Mouse (Mus musculus): Measurements from ENCODE around the gene Brca2.
A peak's percentile ranks its signal among the peaks of the same experiment; 100 is the strongest.

Gene Brca2

DNA sequence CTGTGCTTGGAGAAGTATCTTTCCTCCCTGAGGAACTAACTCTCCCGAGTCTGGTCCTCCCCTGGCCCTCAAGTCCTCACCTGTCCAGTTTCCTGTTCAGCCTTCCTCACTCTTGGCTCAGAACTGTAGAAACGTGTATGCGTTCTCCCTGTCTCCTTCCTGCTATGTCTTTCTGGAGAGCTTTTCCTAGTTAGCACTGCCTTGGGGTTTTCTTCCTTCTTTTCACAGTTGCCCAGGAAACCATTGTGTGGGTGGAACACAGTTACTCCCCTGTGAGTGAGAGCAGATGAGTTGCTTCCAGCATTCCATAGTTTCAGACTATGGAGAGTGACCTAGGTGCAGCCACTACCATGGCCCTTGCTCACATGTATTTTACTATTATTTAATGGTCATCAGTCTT, 43.8 kb downstream of the Brca2 start:
- no peak for DNase-seq

- DNase-seq = no peak
Observed at GRCm38 (mm10) chr5:150566971-150567370, 44.5 kb downstream of the Brca2 start.

DNA sequence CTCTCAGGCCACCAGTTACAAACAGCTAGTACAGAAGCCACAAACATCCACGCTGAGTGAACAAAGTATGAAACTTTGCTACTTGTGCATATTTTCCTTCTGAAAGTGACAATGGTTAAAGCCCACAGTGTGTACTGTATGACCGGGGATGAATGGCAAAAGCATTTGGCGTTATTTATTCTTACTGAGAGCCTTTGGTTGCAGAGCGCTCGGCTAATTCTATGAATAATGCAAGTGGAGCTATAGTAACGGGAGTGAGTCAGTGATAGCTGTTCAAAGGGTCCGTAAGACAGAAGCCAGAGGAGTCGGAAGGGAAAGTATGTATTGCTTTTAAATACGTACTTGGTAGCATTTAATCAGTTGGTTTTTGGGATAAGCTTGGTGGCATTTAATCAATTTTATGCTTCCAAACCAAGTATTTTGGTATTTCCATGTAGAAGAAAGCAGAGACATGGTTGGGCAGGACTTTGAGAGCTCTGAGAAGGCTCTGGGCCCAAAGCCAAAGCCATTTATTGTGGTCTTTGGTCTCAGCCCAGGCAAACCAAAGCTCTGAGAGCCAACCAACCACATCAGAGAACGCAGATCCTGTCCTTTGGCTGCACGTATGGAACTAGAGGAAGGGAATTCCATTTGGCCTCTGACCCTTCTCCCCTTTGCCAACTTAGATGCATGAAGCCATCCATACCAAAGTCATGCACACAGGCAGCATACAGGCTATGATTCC, 48.2 kb downstream of the Brca2 start:
- no peak for DNase-seq

DNA sequence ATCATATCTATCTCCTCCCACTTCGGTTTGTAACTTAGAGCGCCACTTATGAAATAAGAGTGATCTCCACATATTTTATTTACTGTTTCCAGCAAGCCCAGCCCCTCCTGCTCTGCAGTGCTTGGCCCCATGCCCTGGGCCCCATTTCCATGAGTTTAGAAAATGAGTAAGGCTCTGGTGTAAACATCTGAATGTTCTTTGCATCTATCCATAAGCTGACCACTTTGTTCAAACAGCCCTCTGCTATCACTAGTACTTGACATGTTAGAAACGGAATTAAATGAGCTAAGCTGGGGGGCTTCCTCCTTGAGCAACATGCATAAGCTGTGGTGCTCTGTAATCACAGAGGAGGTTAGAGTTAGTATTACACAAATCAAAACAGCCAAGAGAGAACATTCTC, 52.0 kb downstream of the Brca2 start:
- no peak for DNase-seq

DNA sequence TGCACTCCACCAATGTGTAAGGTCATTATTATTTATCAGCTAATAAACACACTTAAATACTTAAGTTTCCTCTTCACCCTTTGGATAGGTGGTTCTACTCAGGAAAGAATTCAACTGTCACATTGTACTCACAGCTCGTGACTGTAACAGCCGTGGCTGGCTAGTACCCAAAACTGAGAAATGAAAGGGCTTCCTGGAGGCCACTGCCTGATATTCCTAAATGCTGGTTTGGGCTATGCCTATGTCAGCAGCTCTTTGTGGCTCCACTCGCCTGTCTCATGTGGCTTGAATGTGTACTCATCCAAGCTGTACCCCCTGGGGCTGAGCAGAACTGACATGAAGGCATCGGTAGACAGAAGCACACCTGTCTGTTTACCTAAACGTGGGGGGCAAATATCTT, 52.5 kb downstream of the Brca2 start:
- DNase-seq = no peak

GRCm38 (mm10) chr5:150576832-150577231, 54.4 kb downstream of the Brca2 start:
- DNase-seq = no peak

- DNase-seq = no peak
Observed at GRCm38 (mm10) chr5:150578613-150579171, 56.3 kb downstream of the Brca2 start.

- DNase-seq = no peak
Observed at GRCm38 (mm10) chr5:150581180-150581579, 58.8 kb downstream of the Brca2 start.

- DNase-seq = no peak
Observed at GRCm38 (mm10) chr5:150583181-150583580, 60.8 kb downstream of the Brca2 start.

- peak; percentile 35 for DNase-seq
Observed at GRCm38 (mm10) chr5:150583622-150584336, 61.3 kb downstream of the Brca2 start.

DNA sequence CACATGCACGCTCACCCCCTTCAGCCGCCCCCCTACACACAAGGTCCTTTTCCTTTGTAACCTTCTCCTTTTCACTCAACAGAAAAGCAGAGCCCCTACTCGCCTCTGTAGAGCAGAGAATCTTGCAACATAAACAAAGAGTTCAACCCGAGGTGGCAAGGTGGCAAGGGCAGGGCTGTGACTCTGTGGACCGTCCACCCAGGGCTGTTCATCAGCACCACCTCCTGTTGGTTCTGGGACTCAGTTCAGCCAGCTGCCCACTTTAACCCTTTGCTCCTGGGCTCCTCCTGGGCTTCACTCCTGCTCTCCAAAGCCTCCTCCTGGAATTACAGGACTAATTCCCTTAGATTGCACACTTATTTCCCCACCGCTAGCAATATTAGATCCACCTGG, 61.9 kb downstream of the Brca2 start:
- DNase-seq = no peak

GRCm38 (mm10) chr5:150589945-150590344, 67.5 kb downstream of the Brca2 start:
- DNase-seq = no peak

DNA sequence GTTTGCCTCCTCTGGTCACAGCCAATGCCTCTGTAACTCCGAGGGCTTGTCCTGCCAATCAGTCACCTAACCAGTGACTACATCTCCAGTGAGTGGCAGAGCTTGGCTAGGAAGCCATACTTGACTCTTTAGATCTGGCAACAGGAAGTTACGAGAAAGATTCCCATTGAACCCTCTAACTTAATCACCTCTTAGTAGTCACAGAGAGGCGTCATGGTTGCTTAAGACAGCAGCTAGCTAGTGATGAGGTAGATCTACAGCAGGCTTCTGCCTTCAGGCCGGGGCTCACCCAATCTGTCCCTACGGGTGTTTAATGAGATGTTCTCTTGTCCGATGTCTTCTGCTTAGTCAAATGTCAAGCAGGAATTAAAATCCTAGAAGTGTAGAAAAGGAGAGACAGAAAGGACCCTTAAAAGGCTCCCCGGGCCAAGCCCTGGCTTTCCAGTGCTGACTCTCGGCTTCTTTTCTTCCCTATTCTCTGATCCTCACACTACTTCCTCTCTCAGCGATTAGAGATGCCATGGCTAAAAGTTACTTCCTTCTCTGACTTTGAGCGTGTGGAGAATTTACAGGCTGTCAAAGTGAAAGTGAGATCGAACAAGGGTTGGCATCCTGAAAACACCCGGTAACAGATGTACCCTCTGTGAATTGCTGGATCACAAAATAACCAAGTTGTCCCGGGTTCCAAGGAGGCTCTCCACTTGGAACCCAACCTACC, 69.9 kb downstream of the Brca2 start:
- peak; percentile 32 for DNase-seq

GRCm38 (mm10) chr5:150592904-150593755, 70.7 kb downstream of the Brca2 start:
- DNase-seq = peak; percentile 55

GRCm38 (mm10) chr5:150593756-150594648, 71.6 kb downstream of the Brca2 start:
- DNase-seq = peak; percentile 73

- no peak for DNase-seq
Observed at GRCm38 (mm10) chr5:150594649-150595339, 72.4 kb downstream of the Brca2 start.

- DNase-seq = no peak
Observed at GRCm38 (mm10) chr5:150595366-150596016, 73.1 kb downstream of the Brca2 start.

DNA sequence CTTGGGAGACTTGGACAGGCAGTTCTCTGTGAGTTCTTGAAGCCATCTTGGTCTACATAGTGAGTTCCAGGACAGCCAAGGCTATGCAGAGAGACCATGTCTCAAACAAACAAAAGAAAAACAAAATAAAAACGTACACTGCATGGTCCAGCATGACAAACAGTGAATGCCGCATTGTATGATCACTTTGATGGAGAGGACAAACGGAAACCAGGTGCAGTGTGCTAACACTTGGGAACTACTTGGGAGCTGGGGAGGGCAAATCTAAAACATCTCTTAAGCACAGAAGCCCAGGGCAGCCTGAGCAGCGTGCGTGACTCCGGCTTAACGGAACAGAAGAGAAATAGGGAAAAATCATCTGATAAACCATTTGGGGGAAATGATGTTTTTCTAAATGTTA, 74.7 kb downstream of the Brca2 start, which contains the start of gene N4bp2l1:
Gene N4bp2l1, minus strand, starts transcription at position 101 of the 400 bp plus-strand sequence.
- DNase-seq = no peak

DNA sequence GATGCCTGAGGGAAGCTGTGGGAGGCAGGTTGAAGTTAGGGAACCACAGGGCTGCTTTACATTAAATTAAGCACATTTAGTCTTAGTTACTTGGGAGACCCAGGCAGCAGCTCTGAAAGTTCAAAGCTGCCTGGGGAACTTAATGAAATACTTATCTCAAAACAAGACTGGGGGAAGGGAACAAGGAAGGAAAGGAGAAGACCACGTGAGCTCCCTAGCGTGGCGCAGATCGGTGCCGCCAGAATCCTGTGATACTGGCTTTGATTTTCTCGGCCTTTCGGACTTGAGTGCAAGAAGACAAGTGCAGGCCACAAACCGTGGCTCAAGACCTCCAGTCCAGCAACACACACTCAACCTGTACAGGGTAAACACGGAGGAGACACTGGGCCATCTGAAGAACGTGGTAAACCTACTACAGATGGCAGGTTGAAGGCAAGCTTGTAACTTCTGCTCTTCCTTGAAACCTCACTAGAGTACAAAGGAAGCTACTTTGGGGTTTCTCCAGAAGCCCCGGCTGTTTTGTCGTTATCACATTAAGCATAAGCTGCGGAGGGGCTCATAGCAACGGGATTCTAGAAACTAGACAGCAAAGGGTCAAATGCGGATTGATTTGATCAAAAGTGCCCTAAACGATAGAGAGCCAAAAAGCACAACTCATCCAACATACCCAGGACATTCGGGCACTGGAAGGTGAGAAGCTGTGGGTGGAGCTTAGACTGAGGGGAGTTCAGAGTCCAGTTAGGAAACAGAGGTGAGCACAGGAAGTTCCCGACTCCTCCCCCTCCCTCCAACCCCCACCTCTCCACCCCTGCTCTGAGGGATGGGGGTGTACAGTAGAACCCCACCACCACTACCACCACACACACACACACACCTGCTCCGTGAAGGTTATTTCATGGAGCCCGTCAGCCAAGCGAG, 76.0 kb downstream of the Brca2 start:
- DNase-seq = no peak
